Mouse (Mus musculus) lung, postnatal 36 days (tissue): Measurements from ENCODE around the gene Gm16181.
"Not testable (repeated sequence)": the region's sequence is repeated elsewhere in the genome, so short reads cannot be mapped to it uniquely, and the experiment has no call there.

Experiments
- DNase-seq: peaks from one replicate; pipeline ENCODE4 v3.0.0; 2022; ENCODE audit warnings: mixed read lengths

Gene Gm16181

GRCm38 (mm10) chr17:35233114-35233980, 12.7 kb downstream of the Gm16181 start, which contains the start of gene Atp6v1g2:
Atp6v1g2 (plus strand) TSS chr17:35233660.
- DNase-seq: peak; percentile 64

GRCm38 (mm10) chr17:35234090-35234489, 13.5 kb downstream of the Gm16181 start:
- DNase-seq: not testable (repeated sequence)

- no peak for DNase-seq
Measured at GRCm38 (mm10) chr17:35234903-35235302, 14.3 kb downstream of the Gm16181 start.

- peak; percentile 96 for DNase-seq
Measured at GRCm38 (mm10) chr17:35235614-35236389, 15.2 kb downstream of the Gm16181 start, which contains the start of gene Nfkbil1. Nfkbil1 (minus strand) TSS chr17:35235792.

GRCm38 (mm10) chr17:35236390-35236746, 15.7 kb downstream of the Gm16181 start:
- peak; percentile 98 for DNase-seq

GRCm38 (mm10) chr17:35236996-35237395, 16.4 kb downstream of the Gm16181 start:
- DNase-seq: no peak

GRCm38 (mm10) chr17:35237504-35237903, 16.9 kb downstream of the Gm16181 start:
- no peak for DNase-seq

GRCm38 (mm10) chr17:35239700-35240099, 19.1 kb downstream of the Gm16181 start:
- no peak for DNase-seq

GRCm38 (mm10) chr17:35240384-35241304, 20.0 kb downstream of the Gm16181 start:
- DNase-seq: no peak

GRCm38 (mm10) chr17:35241305-35242014, 20.8 kb downstream of the Gm16181 start, which contains the start of gene Ddx39b:
Ddx39b (plus strand) TSS chr17:35241746.
- peak; percentile 95 for DNase-seq

GRCm38 (mm10) chr17:35242015-35242941, 21.6 kb downstream of the Gm16181 start:
- peak; percentile 73 for DNase-seq

- DNase-seq: peak; percentile 51
Measured at GRCm38 (mm10) chr17:35243086-35243485, 22.5 kb downstream of the Gm16181 start.

GRCm38 (mm10) chr17:35244999-35245398, 24.4 kb downstream of the Gm16181 start:
- DNase-seq: no peak

- peak; percentile 54 for DNase-seq
Measured at GRCm38 (mm10) chr17:35245731-35246623, 25.3 kb downstream of the Gm16181 start.

GRCm38 (mm10) chr17:35247144-35247543, 26.5 kb downstream of the Gm16181 start:
- DNase-seq: no peak

GRCm38 (mm10) chr17:35248986-35249385, 28.4 kb downstream of the Gm16181 start:
- DNase-seq: no peak

- DNase-seq: no peak
Measured at GRCm38 (mm10) chr17:35249451-35250197, 29.0 kb downstream of the Gm16181 start.

GRCm38 (mm10) chr17:35250348-35251120, 29.9 kb downstream of the Gm16181 start:
- DNase-seq: no peak
